Comparison of ENCODE assay signal across 16 mouse cellular contexts in genomic region chr1:156462273-156462991, GRCm38 (mm10). TPM values are rescaled to one million over a fixed set of nuclear protein-coding genes. Genes with fewer than 3 reads are reported as not detected.
DNase-seq lines count a peak whose midpoint lies in the region; ATAC-seq lines count a peak whose summit lies in the region.
"Had no signal": no experiment of that assay in that cellular context is flagged by ENCODE, and none has a peak within 500 bp of the region (broad histone marks: within the 10 kb centered on the region; RNA-seq: fewer than 3 reads in every experiment).

No protein-coding gene starts in this region.

- peak overlapping the region; percentile 43 for H3K4me2 ChIP-seq in liver, embryonic 11.5 days
- no peak overlapping the region for H3K4me2 ChIP-seq in liver, embryonic 12.5 days
- peak overlapping the region; percentile 19 for H3K4me2 ChIP-seq in intestine, embryonic 15.5 days (replicated peaks)
- no peak overlapping the region for H3K4me2 ChIP-seq in liver, embryonic 15.5 days
- H3K4me2 ChIP-seq: hindbrain, embryonic 13.5 days; limb, embryonic 15.5 days; neural tube, embryonic 15.5 days had no signal

- peaks cover 34% of the 10 kb centered on the region for H3K4me1 ChIP-seq in liver, embryonic 11.5 days (replicated peaks; ENCODE audit: control insufficient read depth, insufficient read depth, low read length)
- H3K4me1 ChIP-seq in liver, embryonic 12.5 days: peaks cover 44% of the 10 kb centered on the region
- H3K4me1 ChIP-seq in intestine, embryonic 15.5 days (replicated peaks): 0 out of 2 replicates have a peak, but pooled peaks cover 7% of the 10 kb centered on the region
- peaks cover 57% of the 10 kb centered on the region for H3K4me1 ChIP-seq in liver, embryonic 15.5 days (replicated peaks)
- H3K4me1 ChIP-seq: hindbrain, embryonic 13.5 days; limb, embryonic 15.5 days; neural tube, embryonic 15.5 days had no signal

- WGBS in liver, embryonic 11.5 days: 25% methylated on average over 12 of the region's 12 CpGs
- WGBS in liver, embryonic 12.5 days (ENCODE audit: insufficient replicate concordance): 25% methylated on average over 12 of the region's 12 CpGs
- 55% methylated on average over 12 of the region's 12 CpGs for WGBS in intestine, embryonic 15.5 days
- WGBS in liver, embryonic 15.5 days (ENCODE audit: insufficient replicate concordance): 24% methylated on average over 12 of the region's 12 CpGs

- H3K27me3 ChIP-seq in liver, embryonic 11.5 days (replicated peaks; ENCODE audit: control insufficient read depth, insufficient read depth, low read length): no peaks in the 10 kb centered on the region
- no peaks in the 10 kb centered on the region for H3K27me3 ChIP-seq in liver, embryonic 12.5 days (replicated peaks)
- no peaks in the 10 kb centered on the region for H3K27me3 ChIP-seq in intestine, embryonic 15.5 days (replicated peaks)
- H3K27me3 ChIP-seq in liver, embryonic 15.5 days: no peaks in the 10 kb centered on the region
- H3K27me3 ChIP-seq: CH12.LX; hindbrain, embryonic 13.5 days; limb, embryonic 15.5 days; neural tube, embryonic 15.5 days had no signal

- H3K4me3 ChIP-seq in liver, embryonic 11.5 days (ENCODE audit: low read depth, low read length): no peak overlapping the region
- H3K4me3 ChIP-seq in liver, embryonic 12.5 days: no peak overlapping the region
- no peak overlapping the region for H3K4me3 ChIP-seq in intestine, embryonic 15.5 days (replicated peaks)
- no peak overlapping the region for H3K4me3 ChIP-seq in liver, embryonic 15.5 days (replicated peaks)
- H3K4me3 ChIP-seq: hindbrain, embryonic 13.5 days; limb, embryonic 15.5 days; neural tube, embryonic 15.5 days had no signal

- H3K9me3 ChIP-seq in liver, embryonic 11.5 days (ENCODE audit: control insufficient read depth, low read length): peaks cover 2% of the 10 kb centered on the region; the same call in 1 of the 2 replicates
- no peaks in the 10 kb centered on the region for H3K9me3 ChIP-seq in liver, embryonic 12.5 days (replicated peaks)
- H3K9me3 ChIP-seq in intestine, embryonic 15.5 days: no peaks in the 10 kb centered on the region
- H3K9me3 ChIP-seq in liver, embryonic 15.5 days (replicated peaks): no peaks in the 10 kb centered on the region
- H3K9me3 ChIP-seq: hindbrain, embryonic 13.5 days; limb, embryonic 15.5 days; neural tube, embryonic 15.5 days had no signal

- DNase-seq in liver, embryonic 11.5 days (ENCODE audit: low spot score): no peak
- no peak for DNase-seq in adrenal gland, postnatal 36 days
- DNase-seq in layer of hippocampus, adult 9-11 months: no peak
- no peak for DNase-seq in cerebellum, adult 9-11 months
- DNase-seq: cerebellum, postnatal 10 days; thymus, adult 2 months had no signal

- H3K36me3 ChIP-seq in liver, embryonic 11.5 days (ENCODE audit: control insufficient read depth, insufficient read depth, low read length): peaks cover 5% of the 10 kb centered on the region; the same call in 1 of the 2 replicates
- peaks cover 14% of the 10 kb centered on the region for H3K36me3 ChIP-seq in liver, embryonic 12.5 days
- H3K36me3 ChIP-seq in intestine, embryonic 15.5 days: peaks cover 9% of the 10 kb centered on the region
- H3K36me3 ChIP-seq in liver, embryonic 15.5 days (replicated peaks): peaks cover 13% of the 10 kb centered on the region

- ATAC-seq in liver, embryonic 11.5 days (replicated peaks; ENCODE audit: low FRiP score): no peak
- no peak for ATAC-seq in liver, embryonic 12.5 days
- ATAC-seq in CD4-positive, CD25-positive, alpha-beta regulatory T cell, adult 4 months: peak; percentile 26
- ATAC-seq in intestine, embryonic 15.5 days: peak; percentile 79
- ATAC-seq in liver, embryonic 15.5 days (ENCODE audit: insufficient read depth): no peak

- no peak overlapping the region for H3K9ac ChIP-seq in liver, embryonic 11.5 days (ENCODE audit: low read depth, low read length)
- no peak overlapping the region for H3K9ac ChIP-seq in liver, embryonic 12.5 days
- no peak overlapping the region for H3K9ac ChIP-seq in intestine, embryonic 15.5 days
- no peak overlapping the region for H3K9ac ChIP-seq in liver, embryonic 15.5 days
- H3K9ac ChIP-seq: hindbrain, embryonic 13.5 days; limb, embryonic 15.5 days; neural tube, embryonic 15.5 days had no signal

- H3K27ac ChIP-seq in liver, embryonic 11.5 days (ENCODE audit: low read depth, low read length): 0 out of 2 replicates have a peak overlapping the region, but pooled peaks have one; percentile 9
- no peak overlapping the region for H3K27ac ChIP-seq in liver, embryonic 12.5 days
- peak overlapping the region; percentile 64 for H3K27ac ChIP-seq in intestine, embryonic 15.5 days
- peak overlapping the region; percentile 11; the same call in 1 of the 2 replicates for H3K27ac ChIP-seq in liver, embryonic 15.5 days (replicated peaks)
- H3K27ac ChIP-seq: hindbrain, embryonic 13.5 days; limb, embryonic 15.5 days; neural tube, embryonic 15.5 days had no signal

RNA-seq across cellular contexts. Expression of gene Soat1, which starts 11.7 kb away (rescaled TPM):
- polyA plus RNA-seq in liver, embryonic 11.5 days (2014; fragmentation: Nextera tagmentation; extraction: Ambion mirVana): 29.3 and 32.2 TPM in 2 replicates
- polyA plus RNA-seq in liver, embryonic 12.5 days (2016; fragmentation: Nextera tagmentation; extraction: Ambion mirVana): 19.5 and 24.3 TPM in 2 replicates
- polyA plus RNA-seq in CD4-positive, CD25-positive, alpha-beta regulatory T cell, adult 4 months (2017; shearing (Covaris generic)): 10 to 100 TPM; 56.3 TPM
- 78.4 and 88.6 TPM in 2 replicates for polyA plus RNA-seq in intestine, embryonic 15.5 days (2015; fragmentation: Nextera tagmentation; extraction: Ambion mirVana)
- 20.5 and 22.3 TPM in 2 replicates for polyA plus RNA-seq in liver, embryonic 15.5 days (2015; fragmentation: Nextera tagmentation; extraction: Ambion mirVana)
- total RNA-seq in adrenal gland, postnatal 36 days (2021): 1,000 to 10,000 TPM; 1,034 to 1,489 TPM

RNA-seq across cellular contexts. Expression of gene Axdnd1, which starts 41.5 kb away (rescaled TPM):
- polyA plus RNA-seq in liver, embryonic 11.5 days (2014; fragmentation: Nextera tagmentation; extraction: Ambion mirVana): 0.05 and 0.18 TPM in 2 replicates
- polyA plus RNA-seq in liver, embryonic 12.5 days (2016; fragmentation: Nextera tagmentation; extraction: Ambion mirVana): 0.23 TPM in 1 of 2 replicates, not detected in the other
- polyA plus RNA-seq in CD4-positive, CD25-positive, alpha-beta regulatory T cell, adult 4 months (2017; shearing (Covaris generic)): 1 to 10 TPM in 1 of 2 experiments, under 1 TPM in 1; 0.93 to 1.2 TPM
- polyA plus RNA-seq in intestine, embryonic 15.5 days (2015; fragmentation: Nextera tagmentation; extraction: Ambion mirVana): 0.28 and 0.76 TPM in 2 replicates
- not detected in 2 replicates for polyA plus RNA-seq in liver, embryonic 15.5 days (2015; fragmentation: Nextera tagmentation; extraction: Ambion mirVana)
- total RNA-seq in adrenal gland, postnatal 36 days (2021): 1 to 10 TPM; 1.1 to 3.9 TPM
- total RNA-seq: CH12.LX; monocyte, adult 5-6 weeks had no signal
- polyA plus RNA-seq: neural tube, embryonic 15.5 days; spleen, adult 2 months had no signal

Comparison
In these comparisons a context has a peak if more than half of its experiments do, and no peak if none do; other contexts are left out.
1. H3K4me2 ChIP-seq: peak in liver, embryonic 11.5 days (single experiment) and intestine, embryonic 15.5 days (single experiment); none in liver, embryonic 12.5 days (single experiment) and liver, embryonic 15.5 days (single experiment).
2. ATAC-seq: peak in CD4-positive, CD25-positive, alpha-beta regulatory T cell, adult 4 months (single experiment) and intestine, embryonic 15.5 days (single experiment); none in liver, embryonic 11.5 days (single experiment), liver, embryonic 12.5 days (single experiment) and liver, embryonic 15.5 days (single experiment).